Mouse (Mus musculus) E14TG2a.4 (cell line): ENCODE data around the gene Fgfr3.

Experiments used
- H3K27me3 ChIP-seq: 2 replicates; pipeline ENCODE4 v1.6.1; 2014; ENCODE audit warnings: low read length, control low read depth; ENCODE audit not compliant: insufficient read depth
- H3K36me3 ChIP-seq: 2 replicates; pipeline ENCODE4 v1.6.1; 2014; ENCODE audit warnings: low read length, control low read depth; ENCODE audit not compliant: insufficient read depth
- H3K4me1 ChIP-seq: replicated peaks from 2 replicates; pipeline ENCODE4 v1.6.1; 2014; ENCODE audit warnings: low read depth, low read length, control low read depth
- H3K4me3 ChIP-seq: replicated peaks from 2 replicates; pipeline ENCODE4 v1.5.1; 2014; ENCODE audit warnings: mild to moderate bottlenecking, low read length
- H3K9me3 ChIP-seq: 2 replicates; pipeline ENCODE4 v1.6.1; 2014; ENCODE audit warnings: low read length, control low read depth
- CTCF ChIP-seq: conservative IDR thresholded peaks from 2 replicates; pipeline ENCODE4 v1.5.1; 2014; ENCODE audit warnings: low read length
- NANOG ChIP-seq: IDR thresholded peaks from 2 replicates; pipeline ENCODE4 v1.6.1; 2014; ENCODE audit warnings: borderline replicate concordance, low read length, mixed read lengths
- POU5F1 ChIP-seq: IDR thresholded peaks from 2 replicates; pipeline ENCODE4 v1.6.1; 2014; ENCODE audit warnings: low read length, borderline replicate concordance

Fgfr3 gene

DNA sequence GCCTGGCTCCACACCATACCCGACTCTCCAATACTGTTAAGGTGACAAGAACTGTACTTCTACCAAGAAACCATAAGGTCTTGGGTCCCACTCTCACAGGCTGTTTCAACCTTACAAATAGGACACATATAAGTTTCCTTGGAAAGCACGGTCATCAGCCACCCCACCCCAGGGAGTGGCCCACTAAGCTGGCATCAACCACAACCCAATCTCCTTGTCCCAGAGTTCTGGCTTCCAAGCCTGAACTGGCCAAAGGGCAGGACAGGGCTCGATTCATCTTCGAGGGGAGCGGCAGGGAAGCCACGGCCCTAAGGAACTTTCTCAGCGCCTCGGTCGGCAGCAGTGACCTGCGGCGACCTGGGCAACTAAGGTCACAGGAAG lies 60.5 kb downstream of the Fgfr3 start:
- TF ChIP-seq CTCF: no peak
- TF ChIP-seq POU5F1: no peak
- TF ChIP-seq NANOG: no peak
- H3K36me3 ChIP-seq: peaks cover 18% of the 10 kb centered on the region

DNA sequence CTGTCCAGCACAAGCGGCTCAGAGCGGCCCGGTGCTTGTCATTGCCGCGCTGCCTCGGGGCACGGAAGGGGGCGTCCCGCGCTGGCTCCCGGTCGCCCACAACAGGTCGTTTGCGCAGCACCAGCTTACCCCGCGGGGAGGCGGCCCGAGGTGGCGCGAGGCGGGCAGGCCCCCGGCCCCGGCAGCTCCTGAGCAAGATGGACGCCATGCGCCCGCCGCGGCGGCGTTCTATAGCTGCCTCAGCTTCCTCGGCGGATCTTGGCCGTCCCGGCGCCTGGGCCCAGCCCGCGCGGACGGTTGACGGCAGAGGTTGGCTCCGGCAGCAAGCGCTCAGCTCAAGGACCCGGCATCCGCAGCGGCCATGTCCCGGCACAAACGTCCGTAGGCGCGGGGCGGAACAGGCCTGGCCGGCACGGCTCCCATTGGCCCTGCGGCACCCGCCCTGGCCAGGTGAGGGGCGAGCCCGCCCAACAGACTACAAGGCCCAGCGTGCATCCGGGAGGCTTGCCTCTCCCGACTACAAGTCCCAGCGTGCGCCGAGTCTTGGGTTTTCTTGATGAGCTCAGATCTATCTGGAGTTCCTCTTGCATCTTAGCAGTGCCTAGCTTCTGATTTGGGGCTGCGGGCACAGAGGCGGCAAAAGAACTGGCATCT lies 61.0 kb downstream of the Fgfr3 start, which contains the start of gene Letm1:
TSS of gene Letm1 (minus strand) at position 473 of the 654 bp plus-strand sequence.
- Histone ChIP-seq H3K9me3 (no peaks in the 10 kb centered on the region), H3K4me3 (peak within 1 kb of the TSS; percentile 96), H3K27me3 (peaks cover 9% of the 10 kb centered on the region), H3K36me3 (peaks cover 13% of the 10 kb centered on the region), H3K4me1 (peaks cover 17% of the 10 kb centered on the region)
- TF ChIP-seq POU5F1: no peak
- no peak for TF ChIP-seq CTCF
- no peak for TF ChIP-seq NANOG

More for the DNA sequence above, 60.5 kb downstream of the Fgfr3 start:
- H3K4me1 ChIP-seq: peaks cover 17% of the 10 kb centered on the region
- peaks cover 9% of the 10 kb centered on the region for H3K27me3 ChIP-seq
- H3K4me3 ChIP-seq: peak overlapping the region; percentile 96
- no peaks in the 10 kb centered on the region for H3K9me3 ChIP-seq

DNA sequence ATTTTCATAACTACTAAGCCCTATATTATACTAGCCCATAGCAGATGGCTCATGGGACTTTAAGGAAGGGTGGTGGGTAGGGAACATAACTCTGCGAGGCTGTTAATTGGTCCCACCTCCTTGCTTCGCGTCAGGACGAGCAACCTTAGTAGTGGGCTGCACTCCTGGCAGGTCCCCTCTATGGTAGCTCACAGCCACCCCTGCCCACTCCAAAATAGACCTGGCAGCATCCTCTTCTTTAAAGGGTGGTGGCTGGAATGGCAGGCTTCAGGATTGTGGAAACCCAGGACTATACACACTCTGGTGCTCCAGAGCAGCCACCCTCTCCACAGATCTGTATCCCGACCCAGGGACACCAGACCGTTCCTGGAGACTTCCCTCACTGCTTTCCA lies 61.5 kb downstream of the Fgfr3 start:
- Histone ChIP-seq H3K4me1 (peaks cover 17% of the 10 kb centered on the region), H3K36me3 (peaks cover 7% of the 10 kb centered on the region), H3K9me3 (no peaks in the 10 kb centered on the region), H3K27me3 (peaks cover 9% of the 10 kb centered on the region), H3K4me3 (peak overlapping the region; percentile 96)
- TF ChIP-seq NANOG (no peak), CTCF (no peak), POU5F1 (no peak)
